Mouse (Mus musculus) olfactory bulb, adult 2 months (tissue): Measurements from ENCODE around the gene Atp11b. TPM values are rescaled to one million over a fixed set of nuclear protein-coding genes. Genes with fewer than 3 reads are reported as not detected.

Source experiments
- H3K27ac ChIP-seq: fragments of 200-500 bp; 2 replicates; pipeline ENCODE4 v1.5.1; 2012; ENCODE audit warnings: low read depth, low read length; ENCODE audit not compliant: insufficient read depth
- H3K4me1 ChIP-seq: fragments of 200-500 bp; 2 replicates; pipeline ENCODE4 v1.6.1; 2012; ENCODE audit warnings: low read length; ENCODE audit not compliant: control insufficient read depth, insufficient read depth
- H3K4me3 ChIP-seq: fragments of 200-500 bp; 2 replicates; pipeline ENCODE4 v1.5.1; 2012; ENCODE audit warnings: mild to moderate bottlenecking, low read depth, low read length, moderate library complexity; ENCODE audit not compliant: insufficient read depth
- CTCF ChIP-seq: fragments of 200-500 bp; IDR thresholded peaks from 2 replicates; pipeline ENCODE4 v1.5.1; 2012; ENCODE audit warnings: low read depth, mild to moderate bottlenecking, low read length, moderate library complexity; ENCODE audit not compliant: insufficient read depth
- POLR2A ChIP-seq: fragments of 200-500 bp; IDR thresholded peaks from 2 replicates; pipeline ENCODE4 v1.6.1; 2012; ENCODE audit warnings: mild to moderate bottlenecking, low read depth, low read length, moderate library complexity; ENCODE audit not compliant: insufficient read depth
- WGBS: fragments of 180-500 bp; shearing (Covaris S2); methylation state at CpG from one replicate; pipeline ENCODE4 v1.1.7; 2018; 5-methylcytosine and 5-hydroxymethylcytosine counted together
- polyA plus RNA-seq: library from polyadenylated mRNA; stranded (reverse); fragments of >200 nt; gene quantifications from 2 replicates; pipeline ENCODE4 v1.2.4, GENCODE M21; 2012; ENCODE audit warnings: low replicate concordance; ENCODE audit not compliant: missing spikeins, insufficient read depth, insufficient read length

Atp11b gene
- polyA plus RNA-seq, 1 experiment = not detected

DNA sequence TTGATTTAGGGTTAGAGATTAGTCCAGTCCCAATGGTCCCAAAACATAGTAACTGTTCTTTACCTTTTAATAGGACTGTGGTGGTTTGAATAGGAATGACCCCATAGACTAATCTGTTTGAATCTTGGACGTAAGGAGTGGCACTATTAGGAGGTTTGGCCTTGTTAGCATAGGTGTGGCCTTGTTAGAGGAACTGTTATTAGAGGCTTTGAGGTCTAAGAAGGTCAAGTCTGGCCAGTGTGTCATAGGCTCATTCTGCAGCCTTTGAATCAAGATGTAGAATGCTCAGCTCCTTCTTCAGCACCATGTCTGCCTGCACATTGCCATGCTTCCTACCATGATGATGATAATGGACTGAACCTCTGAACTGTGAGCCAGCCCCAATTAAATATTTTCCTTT is 27.0 kb upstream of the Atp11b start:
- no peaks in the 10 kb centered on the region for H3K4me1 ChIP-seq
- TF ChIP-seq POLR2A (no peak), CTCF (no peak)
- no peak overlapping the region for H3K4me3 ChIP-seq
- WGBS = 79% methylated on average over 1 of the region's 1 CpGs
- H3K27ac ChIP-seq = no peak overlapping the region

DNA sequence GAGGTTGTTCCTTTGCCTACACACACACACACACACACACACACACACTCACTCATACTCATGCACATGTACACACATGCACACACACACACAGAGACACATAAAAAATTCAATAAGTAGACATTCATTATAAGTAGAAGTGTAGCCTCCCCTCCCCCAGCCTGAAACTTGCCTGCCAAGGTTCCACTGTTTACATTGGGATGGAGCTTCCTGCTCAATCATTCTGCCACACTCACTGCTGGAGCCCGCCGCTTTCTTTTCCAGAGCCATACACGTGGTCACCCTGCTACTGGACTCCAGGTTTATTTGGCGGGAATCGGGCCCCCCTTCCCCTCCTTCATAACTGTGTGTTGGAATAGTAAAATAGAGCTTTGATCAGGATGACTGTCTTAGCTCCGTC is 24.4 kb upstream of the Atp11b start:
- TF ChIP-seq CTCF (no peak), POLR2A (no peak)
- H3K4me3 ChIP-seq = no peak overlapping the region
- no peak overlapping the region for H3K27ac ChIP-seq
- H3K4me1 ChIP-seq = no peaks in the 10 kb centered on the region
- 85% methylated on average over 6 of the region's 6 CpGs for WGBS

DNA sequence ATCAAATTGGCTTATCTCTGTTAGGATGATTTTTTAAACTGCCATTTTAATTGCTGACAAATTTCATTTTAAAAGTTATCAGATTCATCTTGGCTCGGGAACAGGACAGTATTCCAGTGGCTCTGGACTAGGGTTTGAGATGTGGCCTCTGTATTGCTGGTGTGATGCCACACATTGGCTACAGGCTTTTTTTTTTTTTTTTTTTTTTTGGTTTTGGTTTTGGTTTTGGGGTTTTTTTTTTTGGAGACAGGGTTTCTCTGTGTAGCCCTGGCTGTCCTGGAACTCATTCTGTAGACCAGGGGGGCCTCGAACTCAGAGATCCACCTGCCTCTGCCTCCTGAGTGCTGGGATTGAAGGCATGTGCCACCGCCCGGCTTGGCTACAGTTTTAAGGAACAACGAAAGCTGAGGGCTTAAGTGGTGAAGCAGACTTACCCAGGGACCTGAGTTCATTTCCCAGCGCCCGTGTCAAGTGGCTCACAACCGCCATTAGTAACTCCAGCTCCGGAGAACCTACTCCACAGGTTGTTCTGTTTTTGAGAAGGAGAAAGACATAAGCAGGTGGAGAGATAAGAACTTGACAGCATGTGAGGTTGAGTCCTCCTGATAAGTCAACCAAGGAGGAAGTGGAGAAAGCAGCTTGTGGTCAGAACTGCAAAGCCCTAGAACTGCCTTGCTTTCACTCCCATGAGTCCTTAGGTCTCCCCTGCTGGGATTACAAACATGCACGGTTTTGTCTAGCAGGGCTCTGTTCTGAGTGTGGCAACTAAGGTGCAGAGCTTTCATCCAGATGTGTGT is 21.7 kb upstream of the Atp11b start:
- Histone ChIP-seq H3K27ac (no peak overlapping the region), H3K4me3 (no peak overlapping the region), H3K4me1 (no peaks in the 10 kb centered on the region)
- TF ChIP-seq CTCF = no peak
- WGBS = 89% methylated on average over 10 of the region's 10 CpGs

DNA sequence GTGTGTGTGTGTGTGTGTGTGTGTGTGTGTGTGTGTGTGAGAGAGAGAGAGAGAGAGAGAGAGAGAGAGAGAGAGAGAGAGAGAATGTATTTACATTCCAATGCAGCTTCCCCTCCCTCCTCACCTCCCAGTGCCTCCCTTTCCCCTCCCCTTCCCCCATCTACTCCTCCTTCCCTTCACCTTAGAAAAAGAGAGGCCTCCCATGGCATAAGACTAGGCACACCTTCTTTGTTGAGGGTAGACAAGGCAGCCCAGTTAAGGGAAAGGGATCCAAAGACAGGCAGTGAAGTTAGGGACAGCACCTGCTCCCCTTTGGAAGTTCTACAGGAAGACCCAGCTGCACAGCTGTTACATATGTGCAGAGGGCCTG is 21.1 kb upstream of the Atp11b start:
- Histone ChIP-seq H3K27ac (no peak overlapping the region), H3K4me1 (no peaks in the 10 kb centered on the region), H3K4me3 (no peak overlapping the region)
- TF ChIP-seq CTCF (no peak), POLR2A (no peak)

DNA sequence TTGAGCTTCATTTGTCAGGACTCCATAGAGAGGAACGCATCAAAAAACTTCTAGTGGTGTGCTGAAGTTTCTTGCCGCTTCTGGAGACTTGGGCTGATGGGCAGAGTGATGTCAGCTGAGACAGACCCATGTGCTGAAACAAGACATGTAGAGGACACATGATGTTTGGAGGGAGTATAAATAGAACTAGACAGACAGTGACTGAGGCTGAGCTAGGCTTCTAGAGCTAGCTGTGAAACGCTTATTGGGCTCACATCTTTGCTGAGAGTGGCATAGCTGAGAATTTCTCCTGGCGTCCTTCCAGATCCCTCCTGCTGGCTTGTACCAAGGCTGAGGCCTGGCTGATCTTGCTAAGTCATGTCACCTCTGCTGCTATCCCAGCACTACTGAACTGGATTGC is 19.4 kb upstream of the Atp11b start:
- Histone ChIP-seq H3K27ac (no peak overlapping the region), H3K4me1 (no peaks in the 10 kb centered on the region), H3K4me3 (no peak overlapping the region)
- WGBS = 85% methylated on average over 4 of the region's 4 CpGs
- TF ChIP-seq CTCF (no peak), POLR2A (no peak)

DNA sequence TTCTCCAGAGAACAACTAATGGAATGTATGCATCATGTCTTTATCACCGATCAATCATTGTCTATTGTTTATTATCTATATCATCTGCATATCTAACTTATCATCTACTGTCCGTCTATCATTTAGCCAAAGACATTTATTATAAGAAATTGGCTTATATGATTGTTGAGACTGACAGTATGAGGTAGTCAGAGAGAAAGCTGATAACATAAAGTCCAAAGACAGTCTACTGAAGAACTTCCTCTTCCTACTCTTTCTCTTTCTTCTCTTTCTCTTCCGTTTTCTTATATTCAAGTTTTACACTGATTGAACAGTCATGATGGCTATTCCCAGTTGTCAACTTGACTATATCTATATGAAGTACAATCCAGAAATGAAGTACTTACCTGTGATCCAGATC is 15.8 kb upstream of the Atp11b start:
- no peak overlapping the region for H3K4me3 ChIP-seq
- no peak overlapping the region for H3K27ac ChIP-seq
- 89% methylated on average over 3 of the region's 3 CpGs for WGBS
- TF ChIP-seq POLR2A = no peak
- TF ChIP-seq CTCF = no peak
- no peaks in the 10 kb centered on the region for H3K4me1 ChIP-seq

DNA sequence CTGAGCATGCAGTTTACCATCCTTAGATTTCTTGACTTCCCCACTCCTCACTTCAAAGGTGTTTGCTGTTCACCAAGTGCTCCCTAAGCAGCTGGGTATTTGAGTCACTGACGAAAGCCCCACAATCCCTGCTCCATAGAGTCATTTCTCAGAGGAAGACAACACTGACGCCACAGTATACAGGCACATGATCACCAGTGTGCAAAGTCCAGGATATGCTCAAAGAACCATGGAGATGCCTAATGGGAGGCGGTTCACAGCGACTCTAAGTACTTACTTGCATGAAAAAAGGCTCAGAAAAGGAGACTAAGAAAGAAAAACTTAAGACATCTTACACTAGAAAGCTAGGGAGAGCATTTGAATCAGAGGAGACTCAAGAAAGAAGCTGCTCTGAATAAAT is 8.9 kb upstream of the Atp11b start:
- no peak overlapping the region for H3K27ac ChIP-seq
- 42% methylated on average over 4 of the region's 4 CpGs for WGBS
- H3K4me1 ChIP-seq = no peaks in the 10 kb centered on the region
- H3K4me3 ChIP-seq = no peak overlapping the region
- TF ChIP-seq CTCF (no peak), POLR2A (no peak)

DNA sequence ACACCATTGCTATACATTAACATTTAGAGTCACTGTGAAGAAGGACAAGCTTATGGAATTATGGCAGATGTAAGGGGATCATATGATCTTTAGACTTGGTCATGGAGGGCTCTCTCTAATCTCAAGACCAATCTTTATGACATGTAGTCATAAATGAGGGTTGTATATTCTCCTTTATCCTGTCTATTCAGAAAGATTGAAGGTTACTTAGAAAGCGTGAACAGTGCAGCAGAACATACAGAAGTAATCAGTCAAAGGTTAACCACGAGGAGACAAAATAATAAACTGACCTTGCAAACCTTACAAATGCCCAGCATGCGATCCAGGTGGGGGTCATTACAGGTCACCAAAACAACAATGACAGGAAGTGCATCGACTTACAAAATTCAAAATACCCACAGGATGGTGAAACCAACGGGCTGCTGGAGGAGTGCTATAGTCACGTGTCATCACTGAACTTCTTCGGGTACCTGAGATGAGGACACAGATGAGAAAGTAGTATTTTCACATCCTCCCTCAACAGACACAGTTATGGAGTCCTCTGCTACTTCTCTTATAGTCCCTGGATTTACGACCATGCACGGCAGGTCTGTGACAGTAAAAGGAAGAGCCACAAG is 7.0 kb upstream of the Atp11b start:
- Histone ChIP-seq H3K4me1 (no peaks in the 10 kb centered on the region), H3K4me3 (no peak overlapping the region), H3K27ac (no peak overlapping the region)
- TF ChIP-seq POLR2A = no peak
- no peak for TF ChIP-seq CTCF
- 83% methylated on average over 9 of the region's 9 CpGs for WGBS

DNA sequence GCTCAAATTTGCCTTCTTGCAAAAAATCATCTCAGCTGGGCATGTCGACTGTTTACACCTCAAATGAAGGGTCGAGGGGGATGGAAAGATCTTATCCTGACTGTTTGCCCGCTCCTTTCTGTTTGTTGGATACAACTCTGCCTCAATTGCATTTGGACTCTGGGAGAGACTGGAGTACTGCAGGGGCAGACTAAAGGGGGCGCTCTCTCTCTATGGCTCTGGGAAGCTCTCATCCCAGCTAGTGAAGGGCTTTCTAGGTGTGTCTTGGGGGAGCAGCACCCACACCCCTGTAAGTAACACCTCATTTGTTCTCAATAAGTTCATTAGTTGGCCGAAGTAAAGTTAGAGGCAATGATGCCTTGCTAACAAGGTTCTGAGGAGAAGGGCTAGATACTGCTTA is 3.6 kb upstream of the Atp11b start:
- H3K27ac ChIP-seq = no peak overlapping the region
- WGBS = 58% methylated on average over 5 of the region's 5 CpGs
- no peaks in the 10 kb centered on the region for H3K4me1 ChIP-seq
- TF ChIP-seq POLR2A (no peak), CTCF (no peak)
- no peak overlapping the region for H3K4me3 ChIP-seq

DNA sequence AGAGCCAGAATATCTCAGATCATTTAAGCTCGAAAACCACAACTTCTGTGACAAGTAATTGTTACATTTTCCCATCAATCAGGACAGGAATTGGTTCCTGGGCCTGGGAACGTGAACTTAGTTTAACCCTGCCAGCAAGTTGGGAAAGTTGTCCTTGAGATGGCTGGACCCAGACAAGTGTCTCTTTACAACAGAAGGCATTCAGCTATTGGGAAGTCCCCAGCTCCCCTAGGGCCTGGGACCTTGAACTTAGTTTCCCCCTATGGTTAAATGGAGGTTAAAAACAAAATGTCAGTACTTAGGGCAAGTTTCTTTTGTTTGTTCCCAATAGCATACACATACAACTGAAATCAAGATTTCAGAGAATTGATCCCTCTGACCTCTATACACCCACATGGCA is 2.2 kb upstream of the Atp11b start:
- TF ChIP-seq CTCF = no peak
- TF ChIP-seq POLR2A = no peak
- no peaks in the 10 kb centered on the region for H3K4me1 ChIP-seq
- H3K27ac ChIP-seq = no peak overlapping the region
- 79% methylated on average over 2 of the region's 2 CpGs for WGBS
- no peak overlapping the region for H3K4me3 ChIP-seq
